Mouse (Mus musculus) lung, postnatal 0 days (tissue): Measurements from ENCODE around the gene Spi1.

ENCODE experiments used
- CTCF ChIP-seq: IDR thresholded peaks from 2 replicates; pipeline ENCODE4 v1.5.1; 2016; ENCODE audit warnings: antibody characterized with exemption, mild to moderate bottlenecking
- EP300 ChIP-seq: IDR thresholded peaks from 2 replicates; pipeline ENCODE4 v1.6.1; 2016; ENCODE audit warnings: antibody characterized with exemption, mild to moderate bottlenecking, control low read depth

DNA sequence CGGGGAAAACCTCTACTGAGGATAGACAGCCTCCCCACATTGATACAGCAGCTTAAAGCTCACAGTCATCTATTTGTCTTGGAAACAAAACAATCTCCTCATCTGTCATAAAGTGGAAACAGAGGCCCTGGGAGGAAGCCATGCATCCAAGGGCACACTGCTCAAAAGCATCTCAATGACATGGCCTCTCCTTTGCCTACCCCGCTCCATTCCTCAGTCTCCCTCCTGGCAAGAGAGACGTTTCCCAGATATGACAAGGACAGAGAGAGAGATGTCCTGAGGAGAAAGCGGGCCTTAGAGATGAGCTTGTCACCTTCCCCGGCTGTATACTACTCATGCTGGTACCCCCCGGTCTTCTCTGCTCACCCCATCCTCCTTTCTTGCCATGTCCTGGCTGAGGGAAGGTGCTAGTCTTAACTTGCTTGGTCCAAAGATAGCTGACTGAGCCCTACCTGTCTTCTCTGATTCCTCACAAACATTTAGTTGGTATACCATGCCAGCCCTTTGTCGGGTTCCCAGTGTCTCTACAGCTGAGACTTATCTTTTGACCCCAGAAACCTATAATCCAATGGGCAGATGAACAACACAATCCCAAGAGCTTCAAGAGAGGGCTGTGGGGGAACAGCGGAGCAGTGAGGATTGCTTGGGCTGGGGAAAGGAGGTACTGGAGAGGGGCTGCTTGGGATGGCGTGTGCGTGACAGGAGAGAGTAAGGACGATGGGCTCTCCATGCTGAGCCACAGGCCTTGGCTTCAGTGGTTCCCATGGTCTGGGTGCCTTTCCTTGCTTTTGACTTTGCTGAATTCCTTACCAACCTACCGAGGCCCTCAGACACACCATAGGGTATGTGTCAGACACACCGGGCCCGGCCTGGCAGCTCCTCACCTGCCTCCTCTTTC is 3.6 kb downstream of the Spi1 start:
- TF ChIP-seq CTCF (no peak), EP300 (no peak)
